Mouse (Mus musculus): Measurements from ENCODE around the gene Arl5c. TPM values are rescaled to one million over a fixed set of nuclear protein-coding genes. Genes with fewer than 3 reads are reported as not detected.

Arl5c gene
- total RNA-seq, 2 experiments from 2014 or later: 3.1 to 3.8 TPM

- no peak for DNase-seq
Observed at GRCm38 (mm10) chr11:98019883-98020610, 24.1 kb upstream of the Arl5c start.

GRCm38 (mm10) chr11:98018858-98019641, 23.1 kb upstream of the Arl5c start:
- peak; percentile 51 for DNase-seq

DNA sequence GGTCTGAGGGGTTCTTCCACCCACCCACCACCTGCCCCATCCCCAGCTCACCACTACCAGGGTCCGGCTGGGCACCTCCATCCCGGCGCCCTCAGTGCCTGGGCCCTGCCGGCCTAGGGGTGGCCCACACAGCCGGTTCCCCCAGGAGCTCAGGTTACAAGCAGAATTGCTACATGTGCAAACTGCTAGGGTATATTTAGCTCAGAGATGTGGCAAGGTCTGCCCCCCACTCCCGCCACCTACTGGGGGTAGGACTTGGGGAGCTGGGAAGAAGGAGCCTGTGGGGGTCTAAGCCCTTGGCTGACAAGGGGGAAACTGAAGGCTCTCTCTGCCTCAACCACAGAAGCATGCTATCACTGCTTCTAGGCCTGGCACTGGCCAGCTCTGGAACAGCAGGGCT, 22.2 kb upstream of the Arl5c start:
- no peak for DNase-seq

GRCm38 (mm10) chr11:98016824-98017223, 20.8 kb upstream of the Arl5c start:
- no peak for DNase-seq

DNA sequence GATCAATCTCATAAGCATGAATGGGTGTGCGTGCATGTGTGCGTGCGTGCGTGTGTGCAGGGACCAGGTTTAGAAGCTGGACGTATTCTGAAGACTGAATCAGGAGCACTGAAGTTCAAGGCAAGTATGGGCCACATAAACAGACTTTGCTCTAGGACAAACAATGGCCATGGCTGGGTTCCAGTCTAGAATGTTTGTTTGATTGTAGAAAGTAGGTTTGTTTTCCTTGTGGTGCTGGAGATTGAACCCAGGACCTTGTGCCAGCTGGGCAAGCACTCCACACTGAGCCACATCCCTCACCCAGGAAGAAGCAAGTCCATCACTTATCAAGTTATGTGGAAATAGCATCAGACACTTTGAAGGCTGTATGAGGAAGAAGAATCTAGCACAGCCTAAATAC, 20.2 kb upstream of the Arl5c start:
- DNase-seq: no peak

DNA sequence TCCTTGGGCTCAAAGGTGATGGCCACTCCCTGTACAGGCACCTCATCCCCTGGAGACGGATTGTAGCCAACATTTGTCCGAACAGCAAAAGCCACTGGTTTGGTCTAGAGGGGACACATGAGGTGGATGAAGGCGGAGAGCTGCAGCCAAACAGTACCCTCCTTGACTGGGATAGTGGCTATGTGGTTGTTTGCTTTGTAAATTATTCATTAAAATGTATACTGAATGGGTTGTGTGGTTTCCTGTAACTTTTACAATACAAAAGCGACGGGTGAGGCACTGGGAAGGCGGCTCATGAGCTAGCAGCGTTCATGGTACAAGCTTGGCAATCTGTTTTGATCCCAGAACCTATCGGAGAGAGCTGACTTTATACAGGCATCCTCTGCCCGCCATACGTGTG, 16.9 kb upstream of the Arl5c start:
- DNase-seq: no peak

- DNase-seq: no peak
Observed at GRCm38 (mm10) chr11:98011716-98012115, 15.7 kb upstream of the Arl5c start.

- DNase-seq: no peak
Observed at GRCm38 (mm10) chr11:98008087-98008486, 12.1 kb upstream of the Arl5c start.

GRCm38 (mm10) chr11:98005686-98006085, 9.7 kb upstream of the Arl5c start:
- peak; percentile 57 for DNase-seq

DNA sequence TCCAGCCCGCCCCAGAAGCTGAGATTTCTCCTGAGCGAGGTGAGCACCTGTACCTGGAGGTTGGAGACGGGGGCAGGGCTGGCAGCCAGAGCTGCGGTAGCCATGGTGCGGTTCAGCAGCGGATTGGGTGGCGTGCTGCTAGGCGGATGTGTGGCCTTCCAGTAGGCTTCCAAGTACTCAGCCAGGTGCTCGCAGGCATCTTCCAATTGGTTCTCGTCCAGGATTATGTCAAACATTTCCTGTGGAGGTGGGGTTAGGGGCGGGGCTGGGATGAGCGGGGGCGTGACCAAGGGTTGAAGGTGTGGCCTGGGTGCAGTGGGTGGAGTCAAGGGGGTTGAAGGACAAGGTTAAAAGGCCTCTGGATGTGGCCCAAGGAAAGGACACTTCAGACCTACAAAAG, 9.1 kb upstream of the Arl5c start:
- no peak for DNase-seq

GRCm38 (mm10) chr11:98004161-98004560, 8.2 kb upstream of the Arl5c start:
- no peak for DNase-seq

GRCm38 (mm10) chr11:98003171-98003671, 7.2 kb upstream of the Arl5c start:
- no peak for DNase-seq

DNA sequence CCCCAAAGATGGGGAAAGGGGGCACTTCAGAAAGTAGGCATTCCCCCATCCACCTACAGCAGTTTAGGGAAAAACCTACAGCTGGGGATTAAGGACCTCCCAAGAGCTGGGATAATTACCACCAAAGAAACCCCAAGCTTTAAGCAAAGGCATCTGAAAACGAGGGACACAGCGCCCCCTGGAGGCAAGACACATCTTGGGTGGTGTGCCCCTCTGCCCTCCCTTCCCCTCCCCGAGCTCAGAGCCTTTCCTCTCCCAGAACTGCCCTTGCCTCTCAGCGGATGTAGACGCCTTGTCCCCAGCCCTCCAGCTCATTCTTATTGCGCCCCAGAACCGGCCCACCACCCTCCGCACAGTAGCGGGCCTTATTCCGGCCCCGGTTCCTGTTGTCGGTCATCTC, 6.6 kb upstream of the Arl5c start:
- peak; percentile 86 for DNase-seq

DNA sequence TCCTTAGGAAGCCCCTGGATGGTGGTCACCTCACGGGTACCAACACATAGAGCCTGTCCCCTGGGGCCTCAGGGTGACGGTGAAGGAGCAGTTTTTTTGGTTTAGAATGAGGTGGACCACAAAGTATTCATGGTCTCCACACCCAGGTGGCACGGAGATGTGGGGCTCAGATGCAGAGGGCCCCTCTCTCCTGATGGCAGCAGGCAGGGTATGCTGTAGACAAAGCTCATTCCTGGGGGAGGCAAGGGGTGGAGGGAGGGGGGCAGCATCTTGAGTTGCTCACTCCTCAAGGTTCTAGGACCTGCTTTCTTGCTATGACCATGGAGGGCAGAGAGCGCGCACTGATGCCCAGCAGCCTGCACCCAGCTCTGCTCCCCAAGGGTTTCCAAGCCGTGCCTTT, 6.0 kb upstream of the Arl5c start:
- DNase-seq: no peak

GRCm38 (mm10) chr11:98001351-98001824, 5.4 kb upstream of the Arl5c start:
- DNase-seq: no peak

DNA sequence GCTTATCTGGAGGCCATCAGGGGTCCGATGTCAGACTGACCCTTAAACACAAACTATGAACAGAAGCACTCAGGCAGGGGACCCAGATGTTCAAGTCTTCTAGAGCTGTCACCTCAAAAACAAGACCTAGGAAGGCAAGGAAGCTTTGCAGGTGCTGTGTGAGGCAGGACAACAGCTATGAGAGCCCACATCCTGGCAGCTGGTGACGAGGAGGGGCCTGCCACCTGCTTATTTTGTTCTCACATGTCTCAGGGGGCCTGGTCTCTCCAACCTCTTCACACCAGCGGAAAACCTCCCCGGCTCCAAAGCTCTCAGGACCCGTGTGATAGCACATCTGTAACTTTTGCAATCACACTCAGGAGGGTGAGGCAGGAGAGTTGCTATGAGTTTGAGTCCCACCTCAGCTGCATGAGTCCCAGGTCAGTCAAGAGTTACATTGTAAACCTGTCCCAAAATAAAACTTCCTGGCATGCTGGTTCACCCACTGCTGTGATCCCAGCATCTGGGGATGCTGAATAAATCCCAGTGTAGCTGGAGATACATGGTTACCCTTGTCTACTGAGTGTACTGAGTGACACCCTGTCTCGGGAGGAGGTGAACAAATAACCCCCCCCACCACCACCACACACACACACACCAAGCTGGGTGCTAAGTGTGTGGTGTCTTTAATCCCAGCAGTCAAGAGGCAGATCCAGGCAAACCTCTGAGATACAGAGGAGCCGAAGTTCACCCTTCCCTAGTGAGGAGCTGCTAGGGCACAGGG, 4.6 kb upstream of the Arl5c start:
- DNase-seq: no peak

- DNase-seq: no peak
Observed at GRCm38 (mm10) chr11:97999748-98000147, 3.8 kb upstream of the Arl5c start.

- no peak for DNase-seq
Observed at GRCm38 (mm10) chr11:97998898-97999608, 3.1 kb upstream of the Arl5c start.

DNA sequence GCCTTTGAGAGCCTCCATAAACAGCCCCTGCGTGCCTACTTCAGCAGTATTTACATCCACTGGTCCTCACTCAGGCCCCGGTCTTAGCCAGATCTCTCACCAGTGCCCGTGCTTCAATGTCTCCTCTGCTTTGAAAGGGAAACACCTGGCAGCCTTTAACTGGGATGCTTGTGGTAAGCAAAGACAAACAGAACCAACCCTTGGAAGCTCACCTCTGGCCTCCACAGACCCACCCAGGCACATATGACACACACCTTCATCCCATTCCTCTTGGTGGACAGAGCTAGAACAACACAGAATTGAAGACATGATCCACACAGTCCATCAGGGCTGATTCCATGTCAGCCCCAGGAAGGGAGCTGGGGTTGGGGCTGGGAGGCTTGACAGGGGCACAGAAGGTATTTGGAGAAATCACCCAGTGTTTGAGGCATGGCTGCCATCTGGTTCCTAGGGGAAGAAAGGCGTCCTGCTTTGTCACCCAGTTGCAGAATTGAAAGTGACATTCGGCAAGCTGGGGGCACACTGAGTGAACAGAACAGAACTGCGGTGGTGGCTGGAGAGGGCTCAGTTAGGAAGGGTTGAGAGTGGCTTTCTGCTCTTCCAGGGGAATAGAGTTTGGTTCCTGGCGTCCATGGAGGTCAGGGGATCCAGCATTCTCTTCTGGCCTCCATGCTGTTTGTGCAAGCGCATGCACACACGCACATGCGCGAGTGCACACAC, 2.3 kb upstream of the Arl5c start:
- DNase-seq: no peak

- DNase-seq: no peak
Observed at GRCm38 (mm10) chr11:97997387-97997960, 1.5 kb upstream of the Arl5c start.

- DNase-seq: no peak
Observed at GRCm38 (mm10) chr11:97996691-97997090, 710 bp upstream of the Arl5c start.

Data from adrenal gland, postnatal 10 days (tissue).